Comparison of ENCODE assay signal across 9 mouse cellular contexts in the genomic region with DNA sequence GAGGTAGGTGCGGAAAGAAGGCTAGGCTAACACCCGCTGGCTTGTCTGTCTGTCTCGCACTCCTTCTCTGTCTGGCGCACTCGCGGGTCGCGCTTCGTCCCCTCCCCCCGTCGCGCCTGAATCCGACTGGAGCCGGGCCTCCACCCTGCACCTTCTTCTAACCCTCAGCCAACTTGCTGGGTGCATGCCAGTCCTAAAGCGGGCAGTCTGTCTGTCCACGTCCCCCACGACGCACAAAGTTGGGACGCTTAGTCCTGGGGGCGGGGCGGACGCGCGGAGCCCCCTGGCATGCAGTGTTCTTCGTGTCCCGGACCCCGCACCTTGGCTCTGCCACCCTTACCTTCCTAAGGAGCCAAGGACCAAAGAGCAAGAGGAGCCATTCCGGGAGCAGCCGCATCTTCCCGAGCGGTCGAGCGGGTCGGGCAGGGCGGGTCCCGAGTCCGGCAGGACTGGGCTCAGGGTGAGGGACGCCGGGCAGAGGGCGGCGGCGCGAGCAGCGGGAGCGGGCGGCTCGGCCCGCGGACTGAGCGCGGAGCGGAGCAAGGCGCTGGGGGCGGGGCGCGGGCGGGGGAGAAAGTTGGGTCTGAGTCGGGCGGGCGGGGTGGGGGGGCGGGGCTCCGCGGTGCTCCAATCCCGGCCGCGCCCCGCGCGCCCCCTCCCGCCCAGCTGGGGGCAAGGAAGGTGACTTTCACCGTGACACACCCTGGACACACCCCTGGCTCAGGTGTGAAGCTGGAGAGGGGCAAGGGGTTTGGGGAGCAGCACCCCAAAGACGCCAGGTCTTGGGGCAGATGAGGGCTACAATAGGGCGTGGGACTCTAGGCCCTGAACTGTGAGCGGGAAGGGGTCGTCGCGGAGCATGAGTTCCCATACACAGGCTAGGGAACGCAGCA. TPM values are rescaled to one million over a fixed set of nuclear protein-coding genes. Genes with fewer than 3 reads are reported as not detected.
DNase-seq lines count a peak whose midpoint lies in the region; ATAC-seq and TF ChIP-seq lines count a peak whose summit lies in the region.
"Had no signal": no experiment of that assay in that cellular context is flagged by ENCODE, and none has a peak within 500 bp of the region (broad histone marks: within the 10 kb centered on the region; RNA-seq: fewer than 3 reads in every experiment).

A gene (minus strand): TSS at position 524 of the 893 bp plus-strand sequence.

- H3K4me3 ChIP-seq in lung, embryonic 16.5 days (ENCODE audit: low read length), result peak within 1 kb of the TSS; percentile 56
- H3K4me3 ChIP-seq in cortical plate, adult 2 months (ENCODE audit: insufficient read depth, low read length), result peak within 1 kb of the TSS; percentile 9; the same call in 1 of the 2 replicates
- H3K4me3 ChIP-seq in hindbrain, postnatal 0 days (ENCODE audit: low read length), result peak within 1 kb of the TSS; percentile 52
- peak within 1 kb of the TSS in 1 of 2 experiments; percentile 36; a peak in 2 of 4 replicates for H3K4me3 ChIP-seq in liver, embryonic 14.5 days (ENCODE audit: insufficient read depth in 1 of 2, low read depth in 2 of 2, low read length in 2 of 2)

- DNase-seq in lung, postnatal 14 days, result no peak
- peak; percentile 51 for DNase-seq in hindbrain, postnatal 0 days (ENCODE audit: low spot score)
- no peak for DNase-seq in liver, embryonic 14.5 days (ENCODE audit: low read depth in 3 of 3, low spot score in 3 of 3)
- no peak for DNase-seq in frontal cortex, adult 2 months (ENCODE audit: extremely low spot score in 1 of 2, low spot score in 1 of 2)
- no peak for DNase-seq in left cerebral cortex, adult 8-10 months (ENCODE audit: low spot score in 2 of 2)
- DNase-seq in layer of hippocampus, postnatal 14 days (ENCODE audit: low spot score in 2 of 2), result no peak

- no peaks in the 10 kb centered on the region for H3K9me3 ChIP-seq in lung, embryonic 16.5 days (ENCODE audit: control insufficient read depth, low read length)
- H3K9me3 ChIP-seq in hindbrain, postnatal 0 days (ENCODE audit: low read length), result no peaks in the 10 kb centered on the region
- H3K9me3 ChIP-seq in liver, embryonic 14.5 days (ENCODE audit: control insufficient read depth, low read length), result no peaks in the 10 kb centered on the region

- peaks cover 12% of the 10 kb centered on the region for H3K4me1 ChIP-seq in lung, embryonic 16.5 days (replicated peaks; ENCODE audit: control insufficient read depth, insufficient read depth, low read length)
- peaks cover 2% of the 10 kb centered on the region; the same call in 1 of the 2 replicates for H3K4me1 ChIP-seq in cortical plate, adult 2 months (ENCODE audit: control insufficient read depth, insufficient read depth, low read length)
- H3K4me1 ChIP-seq in hindbrain, postnatal 0 days (ENCODE audit: insufficient read depth, low read length), result peaks cover 33% of the 10 kb centered on the region
- no peaks in the 10 kb centered on the region for H3K4me1 ChIP-seq in liver, embryonic 14.5 days (replicated peaks; ENCODE audit: control insufficient read depth in 2 of 2, insufficient read depth in 2 of 2, low read length in 1 of 2)

- no peak for TF ChIP-seq POLR2A in cortical plate, adult 2 months (IDR thresholded peaks at IDR 0.05; ENCODE audit: extremely low read depth, insufficient read depth, low read length)

- H3K36me3 ChIP-seq in lung, embryonic 16.5 days (ENCODE audit: control insufficient read depth, insufficient read depth, low read length), result no peaks in the 10 kb centered on the region
- H3K36me3 ChIP-seq in hindbrain, postnatal 0 days (ENCODE audit: insufficient read depth, low read length), result peaks cover 8% of the 10 kb centered on the region; the same call in 1 of the 2 replicates
- H3K36me3 ChIP-seq in liver, embryonic 14.5 days (replicated peaks; ENCODE audit: control insufficient read depth, insufficient read depth, low read depth), result no peaks in the 10 kb centered on the region

- H3K9ac ChIP-seq in lung, embryonic 16.5 days (ENCODE audit: low read length), result peak within 1 kb of the TSS; percentile 57
- H3K9ac ChIP-seq in hindbrain, postnatal 0 days (replicated peaks; ENCODE audit: low read length), result peak within 1 kb of the TSS; percentile 64
- no peak within 1 kb of the TSS for H3K9ac ChIP-seq in liver, embryonic 14.5 days (replicated peaks)

- H3K27ac ChIP-seq in lung, embryonic 16.5 days (ENCODE audit: low read length), result no peak within 1 kb of the TSS
- H3K27ac ChIP-seq in cortical plate, adult 2 months (ENCODE audit: insufficient read depth, low read length), result no peak within 1 kb of the TSS
- peak within 1 kb of the TSS; percentile 54 for H3K27ac ChIP-seq in hindbrain, postnatal 0 days
- no peak within 1 kb of the TSS for H3K27ac ChIP-seq in liver, embryonic 14.5 days

- no peak for TF ChIP-seq EP300 in liver, embryonic 14.5 days (IDR thresholded peaks at IDR 0.05; ENCODE audit: low read depth)

- peaks cover 76% of the 10 kb centered on the region for H3K27me3 ChIP-seq in lung, embryonic 16.5 days (ENCODE audit: control insufficient read depth, insufficient read depth, low read depth, low read length)
- peaks cover 7% of the 10 kb centered on the region; the same call in 1 of the 2 replicates for H3K27me3 ChIP-seq in hindbrain, postnatal 0 days (ENCODE audit: insufficient read depth, low read length)
- H3K27me3 ChIP-seq in liver, embryonic 14.5 days (ENCODE audit: control insufficient read depth, insufficient read depth, low read length), result peaks cover 76% of the 10 kb centered on the region

- peak; percentile 51 for ATAC-seq in lung, embryonic 16.5 days (ENCODE audit: low read depth)
- ATAC-seq in hindbrain, postnatal 0 days, result no peak
- ATAC-seq in liver, embryonic 14.5 days (ENCODE audit: insufficient read depth), result peak; percentile 22; the same call in 1 of the 2 replicates

- peak within 1 kb of the TSS; percentile 98 for H3K4me2 ChIP-seq in lung, embryonic 16.5 days (ENCODE audit: low read depth, low read length)
- peak within 1 kb of the TSS; percentile 85 for H3K4me2 ChIP-seq in hindbrain, postnatal 0 days (ENCODE audit: low read depth, low read length)
- H3K4me2 ChIP-seq in liver, embryonic 14.5 days (ENCODE audit: low read depth), result peak within 1 kb of the TSS; percentile 40

- under 1% methylated on average over 49 of the region's 78 CpGs for WGBS in lung, embryonic 16.5 days
- under 1% methylated on average over 69 of the region's 78 CpGs for WGBS in hindbrain, postnatal 0 days
- under 1% methylated on average over 60 of the region's 78 CpGs for WGBS in liver, embryonic 14.5 days (ENCODE audit: insufficient replicate concordance)

- no peak for TF ChIP-seq CTCF in cortical plate, adult 2 months (IDR thresholded peaks at IDR 0.05; ENCODE audit: extremely low read depth, insufficient read depth, low read length)
- TF ChIP-seq CTCF in hindbrain, postnatal 0 days (IDR thresholded peaks at IDR 0.05; ENCODE audit: low read depth), result no peak
- TF ChIP-seq CTCF in liver, embryonic 14.5 days (IDR thresholded peaks at IDR 0.05; ENCODE audit: low read depth), result no peak

RNA-seq across cellular contexts. Expression of the gene that starts here (rescaled TPM):
- 1.8 TPM in 2 replicates for polyA plus RNA-seq in lung, embryonic 16.5 days (2015; fragmentation: Nextera tagmentation; extraction: Ambion mirVana)
- polyA plus RNA-seq in cortical plate, adult 2 months (2012; rRNA removed), result 3.0 and 3.8 TPM in 2 replicates
- total RNA-seq in hindbrain, postnatal 0 days (2014; rRNA removed), result 26.0 and 33.5 TPM in 2 replicates
- 134 and 146 TPM in 2 replicates for polyA plus RNA-seq in hindbrain, postnatal 0 days (2015; fragmentation: Nextera tagmentation; extraction: Ambion mirVana)
- polyA plus RNA-seq in liver, embryonic 14.5 days (2012; rRNA removed), result not detected in 2 replicates
- 0.13 TPM in 1 of 2 replicates, not detected in the other for polyA plus RNA-seq in liver, embryonic 14.5 days (2014; fragmentation: Nextera tagmentation; extraction: Ambion mirVana)
- 9.3 and 12.1 TPM in 2 replicates for polyA plus RNA-seq in frontal cortex, adult 2 months (2012; rRNA removed)
- 1 to 10 TPM; 6.6 to 9.7 (median 8.4) TPM for total RNA-seq in left cerebral cortex, adult 8-10 months (2022)
- 1 to 10 TPM; 2.7 TPM for total RNA-seq in layer of hippocampus, postnatal 14 days (2021)
- total RNA-seq: common myeloid progenitor, adult 5-6 weeks had no signal

Comparison
In these comparisons a context has a peak if more than half of its experiments do, and no peak if none do; other contexts are left out.
1. RNA of the gene that starts here (polyA plus RNA-seq): 134 to 146 TPM in hindbrain, postnatal 0 days; 9.3 to 12.1 TPM in frontal cortex, adult 2 months, 3.0 to 3.8 TPM in cortical plate, adult 2 months, 1.8 TPM in lung, embryonic 16.5 days and 0.13 TPM in liver, embryonic 14.5 days; every median in the first group is over 10 times any median in the second.
2. Peak in ATAC-seq and H3K4me2 ChIP-seq in liver, embryonic 14.5 days; RNA of the gene not detected or under 1 TPM.
3. H3K4me2 ChIP-seq: peak in every context shown above with its lines; median percentile 98 in lung, embryonic 16.5 days; 85 in hindbrain, postnatal 0 days; 40 in liver, embryonic 14.5 days.